Mouse (Mus musculus): Measurements from ENCODE around the gene Serping1. TPM values are rescaled to one million over a fixed set of nuclear protein-coding genes. Genes with fewer than 3 reads are reported as not detected.
A peak's percentile ranks its signal among the peaks of the same experiment; 100 is the strongest.

Serping1 gene
- total and polyA plus RNA-seq, 2 experiments, result 298 to 1,033 TPM

DNA sequence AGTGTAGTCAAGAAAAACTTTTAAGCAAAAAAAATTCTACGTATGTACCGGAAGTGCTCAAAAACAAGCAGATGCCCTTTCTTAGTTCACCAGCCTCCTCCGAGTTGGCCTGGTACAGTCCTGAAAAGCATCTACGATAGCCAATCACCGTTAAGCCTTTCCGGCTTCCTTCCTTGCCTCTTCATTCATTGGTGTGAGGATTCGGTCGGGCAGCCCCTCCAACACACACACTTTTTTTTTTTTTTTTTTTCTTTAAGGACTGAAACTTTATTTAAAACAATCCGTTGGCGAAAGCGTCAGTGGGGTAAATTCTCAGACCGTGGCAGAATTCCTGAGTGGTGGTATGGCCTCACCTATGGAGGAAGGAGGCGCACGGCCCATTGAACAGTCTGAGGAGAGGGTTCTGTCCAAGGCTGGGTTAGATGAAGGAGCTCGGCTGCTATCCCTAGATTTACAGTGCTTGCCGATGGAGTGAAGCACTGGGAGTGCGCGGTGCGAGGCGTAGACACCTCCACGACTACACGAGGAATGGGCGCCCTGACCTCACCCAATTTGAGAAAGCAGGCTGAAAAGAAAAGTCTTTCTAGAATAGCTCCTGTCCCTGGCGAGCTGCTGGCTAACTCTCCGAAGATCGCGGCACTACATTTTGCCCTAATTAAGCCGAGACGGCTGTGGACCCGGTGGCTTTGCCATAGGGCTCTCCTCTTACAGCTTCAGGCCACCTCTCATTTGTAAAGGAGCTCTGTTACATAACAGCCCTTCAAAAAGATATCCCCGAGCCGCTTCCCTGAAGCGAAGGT, 59.5 kb downstream of the Serping1 start:
- H3K27ac ChIP-seq (replicated peaks; ENCODE audit: insufficient read depth, low read depth, low read length), result peak overlapping the region; percentile 87
- H3K4me3 ChIP-seq (ENCODE audit: insufficient read depth, low read depth, low read length), result peak overlapping the region; percentile 63
- peaks cover 3% of the 10 kb centered on the region; the same call in 1 of the 2 replicates for H3K79me2 ChIP-seq (ENCODE audit: control insufficient read depth, insufficient read depth, low read length)
- H3K9ac ChIP-seq (ENCODE audit: low read depth, low read length), result peak overlapping the region; percentile 74
- under 1% methylated on average over 33 of the region's 33 CpGs for WGBS
- H3K36me3 ChIP-seq (ENCODE audit: control insufficient read depth, insufficient read depth, low read length), result peaks cover 2% of the 10 kb centered on the region
- H3K27me3 ChIP-seq (ENCODE audit: control insufficient read depth, insufficient read depth, low read length), result no peaks in the 10 kb centered on the region
- no peaks in the 10 kb centered on the region; the same call in none of the 2 replicates for H3K4me1 ChIP-seq (ENCODE audit: control insufficient read depth, insufficient read depth, low read length)
- DNase-seq (ENCODE audit: extremely low read depth, low read depth, low spot score), result peak; percentile 99
- TF ChIP-seq CTCF (IDR thresholded peaks at IDR 0.05; ENCODE audit: low read depth, low read length), result no peak
- TF ChIP-seq POLR2A (IDR thresholded peaks at IDR 0.05; ENCODE audit: extremely low read depth, insufficient read depth, low read length), result no peak

Other genes starting within 250 kb of the Serping1 start
- 47.4 and 53.2 TPM in 2 replicates for gene Ctnnd1, start 124.7 kb downstream of the Serping1 start, total RNA-seq (2014; rRNA removed)
- gene Ctnnd1, start 124.7 kb downstream of the Serping1 start, polyA plus RNA-seq (2012; rRNA removed), result 29.7 and 31.4 TPM in 2 replicates
- 0.07 TPM in 1 of 2 replicates, not detected in the other for gene Btbd18, start 116.4 kb downstream of the Serping1 start, total RNA-seq (2014; rRNA removed)
- gene Btbd18, start 116.4 kb downstream of the Serping1 start, polyA plus RNA-seq (2012; rRNA removed), result not detected in 2 replicates
- 19.2 and 27.3 TPM in 2 replicates for gene Selenoh, start 104.7 kb downstream of the Serping1 start, total RNA-seq (2014; rRNA removed)
- gene Selenoh, start 104.7 kb downstream of the Serping1 start, polyA plus RNA-seq (2012; rRNA removed), result 18.8 and 19.6 TPM in 2 replicates
- not detected in 2 replicates for gene Gm28635, start 97.4 kb downstream of the Serping1 start, total RNA-seq (2014; rRNA removed)
- not detected in 2 replicates for gene Gm28635, start 97.4 kb downstream of the Serping1 start, polyA plus RNA-seq (2012; rRNA removed)
- gene Med19, start 97.0 kb downstream of the Serping1 start, total RNA-seq (2014; rRNA removed), result 7.9 and 9.3 TPM in 2 replicates
- 5.5 and 5.6 TPM in 2 replicates for gene Med19, start 97.0 kb downstream of the Serping1 start, polyA plus RNA-seq (2012; rRNA removed)
- gene Tmx2, start 96.3 kb downstream of the Serping1 start, total RNA-seq (2014; rRNA removed), result 50.6 and 53.6 TPM in 2 replicates
- 83.5 and 92.1 TPM in 2 replicates for gene Tmx2, start 96.3 kb downstream of the Serping1 start, polyA plus RNA-seq (2012; rRNA removed)
- 21.9 and 25.8 TPM in 2 replicates for gene Zdhhc5, start 60.3 kb downstream of the Serping1 start, total RNA-seq (2014; rRNA removed)
- 35.6 and 36.1 TPM in 2 replicates for gene Zdhhc5, start 60.3 kb downstream of the Serping1 start, polyA plus RNA-seq (2012; rRNA removed)
- gene Clp1, start 48.1 kb downstream of the Serping1 start, total RNA-seq (2014; rRNA removed), result 7.9 and 10.9 TPM in 2 replicates
- gene Clp1, start 48.1 kb downstream of the Serping1 start, polyA plus RNA-seq (2012; rRNA removed), result 8.6 and 12.6 TPM in 2 replicates
- gene Ypel4, start 41.4 kb downstream of the Serping1 start, total RNA-seq (2014; rRNA removed), result not detected in 2 replicates
- gene Ypel4, start 41.4 kb downstream of the Serping1 start, polyA plus RNA-seq (2012; rRNA removed), result 0.05 TPM in 2 replicates
- gene Gm19426, start 31.8 kb downstream of the Serping1 start, total RNA-seq (2014; rRNA removed), result 1.7 and 3.1 TPM in 2 replicates
- gene Gm19426, start 31.8 kb downstream of the Serping1 start, polyA plus RNA-seq (2012; rRNA removed), result 1.9 and 3.0 TPM in 2 replicates
- 42.4 and 44.3 TPM in 2 replicates for gene Ube2l6, start 23.4 kb upstream of the Serping1 start, total RNA-seq (2014; rRNA removed)
- 99.8 and 106 TPM in 2 replicates for gene Ube2l6, start 23.4 kb upstream of the Serping1 start, polyA plus RNA-seq (2012; rRNA removed)
- gene Smtnl1, start 47.2 kb upstream of the Serping1 start, total RNA-seq (2014; rRNA removed), result 0.18 TPM in 1 of 2 replicates, not detected in the other
- not detected in 2 replicates for gene Smtnl1, start 47.2 kb upstream of the Serping1 start, polyA plus RNA-seq (2012; rRNA removed)
- gene Timm10, start 51.6 kb upstream of the Serping1 start, total RNA-seq (2014; rRNA removed), result 36.1 and 36.4 TPM in 2 replicates
- 45.8 and 52.2 TPM in 2 replicates for gene Timm10, start 51.6 kb upstream of the Serping1 start, polyA plus RNA-seq (2012; rRNA removed)
- 7.2 and 10.0 TPM in 2 replicates for gene Slc43a1, start 63.4 kb upstream of the Serping1 start, total RNA-seq (2014; rRNA removed)
- 8.9 and 12.1 TPM in 2 replicates for gene Slc43a1, start 63.4 kb upstream of the Serping1 start, polyA plus RNA-seq (2012; rRNA removed)
- 0.13 TPM in 1 of 2 replicates, not detected in the other for gene Rtn4rl2, start 111.3 kb upstream of the Serping1 start, total RNA-seq (2014; rRNA removed)
- 0.29 and 0.50 TPM in 2 replicates for gene Rtn4rl2, start 111.3 kb upstream of the Serping1 start, polyA plus RNA-seq (2012; rRNA removed)
- 25.7 and 26.6 TPM in 2 replicates for gene Slc43a3, start 161.1 kb upstream of the Serping1 start, total RNA-seq (2014; rRNA removed)
- gene Slc43a3, start 161.1 kb upstream of the Serping1 start, polyA plus RNA-seq (2012; rRNA removed), result 23.2 and 30.6 TPM in 2 replicates
- gene Prg2, start 205.0 kb upstream of the Serping1 start, total RNA-seq (2014; rRNA removed), result not detected in 2 replicates
- 0.11 TPM in 1 of 2 replicates, not detected in the other for gene Prg2, start 205.0 kb upstream of the Serping1 start, polyA plus RNA-seq (2012; rRNA removed)
- gene Prg3, start 212.8 kb upstream of the Serping1 start, total RNA-seq (2014; rRNA removed), result not detected in 2 replicates
- not detected in 2 replicates for gene Prg3, start 212.8 kb upstream of the Serping1 start, polyA plus RNA-seq (2012; rRNA removed)

Measured in liver, adult 2 months (tissue).